Mouse (Mus musculus) adrenal gland, adult 18-20 months (tissue): ENCODE data around the gene Cdk14. TPM values are rescaled to one million over a fixed set of nuclear protein-coding genes. Genes with fewer than 3 reads are reported as not detected.

ENCODE experiments used
- DNase-seq, 2 experiments: peaks; one replicate each; pipeline ENCODE4 v3.0.0; 2021 to 2022; ENCODE audit warnings: low spot score in 2 of 2
- total RNA-seq, 2 experiments: library from RNA; stranded (reverse); gene quantifications; 1 replicate in 1 of 2; 2 replicates in 1 of 2; pipeline ENCODE4 v1.2.3; 2021

Gene Cdk14
- total RNA-seq, 2 experiments from 2014 or later, result 8.7 to 15.9 TPM

DNA sequence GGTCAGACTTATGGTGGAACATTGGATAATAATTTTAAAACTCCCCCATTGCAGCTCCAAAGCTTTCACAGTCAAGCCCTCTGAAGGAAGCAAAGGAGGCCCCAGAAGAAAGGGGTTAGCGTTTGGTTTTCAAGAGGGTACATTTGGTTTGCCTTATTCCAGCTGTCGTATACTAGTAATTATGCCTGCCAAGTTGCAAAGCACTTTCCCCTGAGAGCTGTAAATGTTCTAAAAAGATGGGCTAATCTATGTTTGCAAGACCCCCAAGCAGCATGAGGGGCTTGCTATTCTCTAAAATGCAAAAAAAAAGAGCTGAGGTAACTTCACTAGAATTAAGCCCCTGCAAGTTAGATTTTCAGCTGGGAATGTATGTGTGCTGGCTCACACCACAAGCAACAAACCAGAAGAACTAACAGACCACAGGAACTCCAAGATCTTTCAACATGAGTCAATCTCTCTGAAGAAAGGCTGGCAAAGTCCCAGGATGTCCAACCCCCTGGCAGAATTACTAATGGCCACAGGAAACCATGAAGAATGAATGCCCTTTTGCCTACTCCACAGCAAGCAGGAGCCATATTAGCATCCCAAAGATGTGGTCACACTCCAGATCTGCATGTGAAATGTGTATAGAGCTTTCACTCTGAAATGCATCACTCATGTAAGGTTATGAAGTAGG lies 99.5 kb downstream of the Cdk14 start:
- DNase-seq, result no peak

DNA sequence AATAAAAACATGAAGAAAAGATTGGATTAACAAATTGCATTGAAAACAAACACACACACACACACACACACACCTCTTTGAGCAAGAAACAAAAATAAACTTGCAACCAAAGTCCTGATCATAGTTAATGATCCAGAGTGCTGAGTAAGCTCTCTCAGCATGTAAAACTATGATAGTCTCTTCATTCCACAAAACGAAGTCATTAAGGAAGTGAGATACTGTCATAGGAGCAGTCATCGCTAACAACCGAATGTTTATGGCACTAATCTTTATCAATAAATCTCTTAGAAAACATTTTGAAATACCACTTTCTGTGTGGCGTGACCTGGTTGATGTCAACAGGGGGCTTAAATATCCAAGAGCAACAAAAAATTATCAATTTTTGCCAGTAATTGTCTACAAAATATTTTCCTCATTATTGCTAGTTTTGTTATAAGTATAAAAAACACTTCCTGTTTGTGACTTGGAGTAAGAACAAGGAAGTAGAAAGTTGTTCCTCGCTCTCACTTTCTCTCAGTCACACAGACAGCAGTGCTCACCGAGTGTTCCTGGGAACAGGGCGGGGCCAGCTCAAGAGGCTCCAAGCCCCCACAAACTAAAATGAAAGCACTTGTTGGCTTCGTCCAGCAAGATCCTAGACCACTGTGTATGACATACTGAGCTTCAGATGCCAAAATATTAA lies 100.1 kb downstream of the Cdk14 start:
- no peak for DNase-seq

DNA sequence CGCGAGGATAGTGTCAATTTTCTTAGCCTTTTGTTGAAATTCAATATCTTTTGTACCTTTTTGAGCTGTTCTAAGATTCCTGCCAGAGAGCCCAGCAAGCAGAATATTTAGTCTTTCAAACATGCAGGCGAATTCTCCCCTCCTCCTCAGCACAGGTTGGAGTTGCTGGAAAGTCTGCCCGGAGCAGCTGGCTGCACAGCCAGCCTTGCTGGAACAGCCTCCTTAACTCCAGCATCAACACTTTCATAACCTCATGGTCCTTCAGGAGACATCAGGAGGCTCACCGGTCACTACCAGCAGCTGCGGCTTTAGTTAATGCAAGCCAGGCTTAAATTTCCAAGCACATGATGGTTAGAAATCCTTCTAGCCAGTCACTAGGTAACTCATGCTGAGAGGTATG lies 105.8 kb downstream of the Cdk14 start:
- no peak for DNase-seq

DNA sequence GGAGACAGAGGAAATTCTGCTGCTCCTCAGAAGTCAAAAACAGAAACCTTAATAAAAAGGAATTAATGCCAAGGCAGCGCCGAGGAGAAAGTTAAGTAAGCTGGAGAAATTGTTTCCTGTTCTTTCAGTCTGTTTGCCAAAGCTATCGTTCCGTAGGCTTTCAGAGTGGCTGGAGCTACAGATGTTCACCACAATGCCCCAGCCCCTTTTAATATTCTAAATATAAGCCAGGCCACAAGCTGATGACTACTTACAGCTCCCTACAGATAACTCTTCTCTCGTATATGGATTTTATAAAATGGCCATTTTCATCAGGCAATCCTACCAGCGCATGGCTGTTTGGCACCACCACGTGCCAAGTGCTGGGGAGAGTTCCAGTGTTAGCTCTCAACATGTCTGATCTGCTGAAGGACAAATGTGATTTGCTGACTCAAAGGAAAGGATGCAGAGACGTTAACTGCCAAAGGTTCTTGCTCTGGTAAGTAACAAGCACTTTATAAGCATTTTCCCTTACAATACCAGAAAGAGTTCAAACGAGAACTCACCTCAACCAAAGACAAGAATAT lies 106.8 kb downstream of the Cdk14 start:
- DNase-seq, result no peak

DNA sequence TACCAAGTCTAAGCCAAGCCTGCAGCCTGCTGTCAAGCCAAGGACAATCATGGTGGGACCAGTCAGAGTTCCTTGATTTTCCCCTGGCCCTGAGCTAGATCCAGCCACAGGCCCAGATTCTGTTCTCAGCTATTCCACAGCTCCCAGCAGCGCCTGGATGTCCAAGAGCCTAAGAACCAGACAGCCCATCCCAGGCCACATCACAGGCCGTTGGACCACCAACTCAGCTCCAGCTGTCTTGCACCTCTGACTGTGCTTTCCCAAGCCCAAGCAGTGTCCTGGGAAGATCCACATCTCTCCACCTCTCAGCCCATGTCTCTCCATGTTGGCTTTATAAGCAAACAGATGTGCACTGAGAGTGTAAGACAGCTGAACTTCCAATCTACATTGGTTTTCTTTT lies 114.8 kb downstream of the Cdk14 start:
- DNase-seq, result no peak

DNA sequence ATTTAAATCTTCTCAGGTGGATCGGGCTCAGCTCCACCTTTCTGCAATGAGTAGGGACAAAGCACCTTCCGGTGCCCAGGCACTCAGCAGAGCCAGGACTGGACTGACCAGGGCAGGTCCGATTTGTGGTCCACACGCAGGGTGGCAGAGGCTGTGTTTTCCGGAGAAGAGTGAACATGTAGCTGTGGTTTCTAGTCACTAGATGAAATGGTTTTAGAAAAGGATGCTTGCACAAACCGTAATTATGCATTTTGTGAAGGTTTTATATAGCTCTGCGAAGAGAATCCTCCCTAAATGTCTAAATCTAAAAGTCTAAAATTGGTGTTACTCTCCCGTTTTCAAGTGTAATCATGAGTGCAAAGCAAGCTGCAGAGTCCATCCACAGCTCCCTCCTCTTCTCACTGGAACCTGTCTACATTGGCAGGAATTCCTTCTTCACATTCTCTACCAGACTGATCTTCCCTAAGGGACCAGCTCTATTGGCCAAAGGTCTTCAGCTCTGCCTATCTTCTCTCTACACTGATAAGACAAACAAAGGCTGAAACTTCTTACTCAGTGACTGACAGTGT lies 116.9 kb downstream of the Cdk14 start:
- DNase-seq, result no peak

DNA sequence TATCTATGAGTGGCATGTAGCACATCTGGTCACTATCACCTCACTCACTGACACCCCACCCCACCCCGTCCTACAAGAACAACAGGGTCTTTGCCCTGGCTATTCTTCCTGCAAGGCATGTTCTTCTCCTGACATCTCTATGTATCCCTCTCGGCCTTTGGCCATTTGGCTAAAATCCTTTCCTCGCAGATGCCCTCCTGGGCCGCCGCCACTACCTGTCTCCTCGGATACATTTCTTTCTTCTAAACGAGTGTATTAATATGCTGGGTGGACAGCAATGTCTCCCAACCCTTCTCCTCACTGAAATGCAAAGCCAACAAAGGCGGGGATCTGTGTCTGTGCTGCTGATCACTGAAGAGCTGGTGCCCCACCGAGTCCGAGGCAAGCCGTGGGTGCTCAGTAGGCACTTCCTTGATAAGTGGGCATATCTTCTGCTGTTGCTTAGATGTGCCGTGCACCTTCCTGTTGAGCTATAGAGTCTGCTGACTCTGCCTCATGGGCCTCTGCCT lies 118.5 kb downstream of the Cdk14 start:
- DNase-seq, result no peak

DNA sequence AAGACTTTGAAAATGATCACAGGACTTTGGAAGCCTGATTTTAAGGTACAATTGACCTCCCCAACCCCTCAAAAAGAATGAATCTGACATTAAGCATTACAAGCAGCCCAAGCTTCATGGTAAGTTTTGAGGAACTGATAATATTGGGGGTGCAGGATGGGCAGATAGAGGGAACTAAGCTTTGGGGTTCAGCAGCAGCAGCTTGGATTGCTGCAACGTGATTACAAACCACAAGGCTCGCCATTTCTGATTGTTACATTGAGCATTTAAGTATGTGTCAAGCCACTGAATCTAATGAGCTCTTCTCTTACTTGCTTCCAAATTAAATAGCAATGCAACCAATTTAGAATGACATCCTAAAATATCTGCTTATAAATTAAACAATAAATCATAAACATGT lies 119.1 kb downstream of the Cdk14 start:
- no peak for DNase-seq

DNA sequence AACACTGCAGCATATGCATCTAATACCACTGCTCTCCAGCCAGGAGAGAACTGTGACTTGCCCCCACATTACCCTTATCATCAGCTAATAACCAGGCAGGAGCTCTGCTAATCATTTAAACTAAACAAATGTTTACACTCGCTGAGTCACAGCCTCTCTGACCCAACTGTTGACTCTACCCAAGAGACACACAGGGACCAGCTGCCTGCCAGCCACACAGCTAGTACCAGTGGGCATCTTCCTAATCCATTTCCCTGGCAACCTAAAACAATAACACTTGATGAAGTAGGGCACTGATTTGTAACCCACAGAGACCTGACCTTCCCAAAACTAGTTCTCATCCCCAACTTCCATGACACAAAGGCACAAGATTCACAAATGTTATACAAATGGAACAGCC lies 119.8 kb downstream of the Cdk14 start:
- DNase-seq, result no peak

DNA sequence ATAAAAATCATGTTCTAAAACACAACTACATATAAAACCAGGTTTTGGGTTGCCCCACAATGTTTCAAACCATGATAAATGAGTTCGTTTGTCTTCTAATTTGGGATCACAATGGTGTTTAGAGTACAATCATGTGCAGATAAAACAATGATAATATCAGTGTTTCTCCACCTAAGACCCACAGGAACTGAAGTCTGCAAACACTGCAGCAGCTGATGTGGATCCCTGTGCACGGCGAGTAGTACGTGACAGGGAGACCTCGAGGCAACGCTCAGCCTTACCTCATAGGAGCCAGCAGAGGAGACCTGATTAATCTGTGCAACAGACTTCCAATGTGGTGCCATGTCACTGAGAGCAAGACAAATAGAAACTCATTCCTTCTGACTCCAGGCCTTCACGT lies 122.9 kb downstream of the Cdk14 start:
- DNase-seq, result no peak

DNA sequence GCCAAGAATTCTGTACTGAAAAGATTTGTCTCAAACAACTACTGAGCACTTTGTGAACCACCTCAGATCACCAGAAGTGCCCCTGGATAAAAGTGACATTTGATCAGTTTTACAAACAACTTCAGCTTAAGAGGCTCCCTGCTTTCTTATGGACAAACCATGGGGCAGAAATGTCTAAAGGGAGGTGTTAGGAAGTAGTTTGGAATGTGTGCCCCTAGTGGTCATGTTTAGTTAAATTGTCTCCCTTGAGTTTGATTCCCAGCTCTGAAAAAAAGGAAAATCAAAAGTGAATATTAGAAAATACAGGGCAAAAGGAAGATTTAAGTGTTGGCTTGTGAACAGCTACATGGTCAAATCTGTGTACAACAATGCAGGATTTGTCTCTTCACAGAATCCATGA lies 123.3 kb downstream of the Cdk14 start:
- DNase-seq, result no peak

DNA sequence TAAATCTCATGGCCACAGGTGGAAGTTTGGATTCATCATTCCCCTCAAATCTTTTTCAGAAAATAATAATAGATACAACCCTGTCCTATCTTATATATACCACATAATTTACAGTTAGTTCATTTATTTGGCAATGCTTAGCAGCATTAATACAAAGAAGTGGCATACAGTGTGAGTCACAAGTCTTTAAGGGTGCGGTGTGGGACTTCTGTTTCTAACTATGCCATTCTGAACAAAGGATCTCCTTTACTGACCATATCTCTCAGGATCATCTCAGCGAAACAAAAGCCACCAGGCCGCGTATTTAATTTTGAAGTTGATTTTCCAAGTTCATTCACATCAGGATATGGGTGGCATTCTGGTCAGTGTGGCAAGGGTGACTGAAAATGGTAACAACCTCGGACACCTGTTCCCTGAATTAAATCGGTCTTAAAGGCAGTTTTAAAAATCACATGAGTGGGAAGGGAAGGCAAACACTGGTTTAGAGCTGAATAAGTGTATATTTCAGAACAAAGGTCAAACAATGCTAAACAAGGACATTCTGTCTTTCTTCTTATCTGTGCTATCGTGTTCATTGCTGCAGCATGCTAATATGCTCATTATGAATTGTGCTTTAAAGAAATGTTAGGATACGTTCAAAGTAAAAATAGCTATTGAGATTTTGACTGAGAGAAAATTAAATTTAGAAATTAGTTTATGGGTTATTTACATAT lies 127.1 kb downstream of the Cdk14 start:
- DNase-seq, result no peak

DNA sequence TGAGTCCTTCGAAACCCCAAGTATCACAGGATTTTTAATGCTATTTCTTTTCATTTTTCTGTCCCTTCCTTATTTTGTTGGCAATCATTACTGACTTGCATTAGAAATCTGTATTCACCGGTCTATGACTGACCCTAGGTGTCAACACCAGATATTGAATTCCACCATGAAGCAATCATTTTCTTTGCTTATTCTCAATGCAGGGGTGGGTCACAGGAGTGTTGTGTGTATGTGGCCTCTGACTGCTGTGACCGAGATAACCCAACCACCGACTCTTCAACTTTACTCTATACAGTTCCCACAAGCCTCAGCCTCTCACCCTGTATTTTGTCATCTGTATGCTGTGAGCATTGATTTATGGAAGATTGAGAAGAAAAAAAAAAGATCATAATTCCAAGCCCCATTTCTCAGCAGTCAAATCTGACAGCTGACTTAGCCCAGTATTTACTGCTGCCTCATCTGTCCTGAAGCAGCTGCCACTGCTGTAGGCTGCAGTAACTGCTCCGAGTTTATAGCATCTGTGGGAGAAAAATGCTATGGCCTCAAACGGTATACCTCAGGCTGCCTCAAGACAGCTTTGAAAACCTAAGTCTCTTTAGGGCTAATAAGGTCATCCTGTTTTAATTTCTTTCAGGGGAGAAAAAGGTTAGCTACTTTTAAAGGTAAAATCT lies 128.7 kb downstream of the Cdk14 start:
- DNase-seq, result no peak

DNA sequence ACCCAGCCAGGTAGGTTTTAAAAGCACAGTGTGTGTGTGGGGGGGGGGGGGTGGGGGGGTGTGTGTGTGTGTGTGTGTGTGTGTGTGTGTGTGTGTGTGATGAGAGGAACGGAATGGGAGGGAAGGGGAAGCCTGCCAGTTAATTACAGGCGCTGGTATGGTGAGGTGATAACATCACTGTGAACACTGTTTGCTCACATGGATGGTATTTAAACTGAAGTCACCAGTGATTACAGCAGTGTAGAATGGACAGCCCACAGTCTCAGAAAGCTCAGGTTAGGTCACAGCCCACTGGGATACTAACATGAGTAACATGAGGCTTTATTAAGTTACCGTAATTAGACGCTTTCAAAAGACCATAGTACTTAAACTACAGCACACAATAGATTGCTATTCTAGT lies 129.4 kb downstream of the Cdk14 start:
- no peak for DNase-seq

DNA sequence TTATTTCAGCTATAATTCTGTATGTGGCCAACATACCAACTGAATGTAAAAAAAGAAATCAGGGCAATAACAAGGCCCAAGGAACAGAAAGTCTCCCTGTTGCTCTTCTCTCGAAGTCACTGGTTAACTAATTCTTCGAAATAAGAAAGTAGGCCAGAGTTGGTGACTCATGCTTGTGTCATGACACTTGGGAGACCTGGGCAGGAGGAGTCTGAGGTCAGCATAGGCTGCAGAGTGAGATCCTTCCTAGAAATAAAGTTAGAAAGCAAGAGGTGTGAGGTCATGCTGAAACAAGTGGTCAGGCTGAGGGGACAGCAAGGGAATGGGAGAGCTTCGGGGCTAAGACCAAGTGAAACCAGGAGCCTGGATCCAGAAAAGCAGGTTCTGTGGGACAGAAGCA lies 134.2 kb downstream of the Cdk14 start:
- no peak for DNase-seq

DNA sequence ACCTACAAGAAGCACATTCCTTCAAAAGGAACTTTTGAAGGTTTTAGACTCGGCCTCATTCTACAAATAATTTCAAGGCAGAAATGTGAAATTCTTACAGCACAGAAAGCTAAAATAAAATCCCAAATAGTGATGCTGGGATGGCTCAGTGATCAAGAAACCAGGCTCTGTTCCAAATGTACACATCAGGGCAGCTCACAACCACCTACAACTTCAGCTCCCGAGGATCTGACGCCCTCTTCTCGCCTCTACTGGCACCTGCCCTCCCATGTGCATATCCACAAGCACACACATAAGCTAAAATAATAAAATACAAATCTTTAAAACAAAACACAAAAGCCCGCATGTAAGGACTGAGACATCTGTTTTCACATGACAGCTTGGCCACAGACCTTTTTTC lies 135.6 kb downstream of the Cdk14 start:
- no peak for DNase-seq

DNA sequence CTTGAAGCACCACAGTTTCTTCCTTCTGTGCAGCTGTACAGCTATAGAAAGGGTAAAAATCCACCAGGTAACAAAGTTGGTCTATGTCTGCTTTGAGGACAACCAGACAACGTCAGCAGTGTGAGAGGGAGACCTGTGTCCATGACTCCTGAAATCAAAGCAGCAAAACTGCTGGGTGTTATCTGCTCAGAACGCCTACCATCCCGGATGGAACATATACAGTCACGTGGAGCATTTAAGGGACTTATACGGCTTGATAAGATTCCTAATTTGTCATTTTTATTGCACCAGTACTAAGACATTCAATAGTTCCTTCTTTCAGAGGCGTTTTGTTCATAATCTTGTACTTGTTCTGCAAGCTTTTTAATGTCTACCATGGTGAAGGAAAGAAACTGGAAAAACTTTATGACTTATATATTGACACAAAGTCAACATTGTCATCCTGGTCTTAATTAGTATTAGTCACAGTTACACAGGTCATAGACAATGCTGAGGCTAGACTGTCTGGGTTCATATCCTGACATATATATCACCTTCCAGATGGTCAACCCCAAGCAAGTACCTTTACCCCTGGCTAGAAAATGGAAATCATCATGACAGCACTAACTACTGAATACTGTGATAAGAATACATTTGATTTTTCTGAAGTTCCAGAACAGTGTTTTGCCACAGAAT lies 136.2 kb downstream of the Cdk14 start:
- no peak for DNase-seq

DNA sequence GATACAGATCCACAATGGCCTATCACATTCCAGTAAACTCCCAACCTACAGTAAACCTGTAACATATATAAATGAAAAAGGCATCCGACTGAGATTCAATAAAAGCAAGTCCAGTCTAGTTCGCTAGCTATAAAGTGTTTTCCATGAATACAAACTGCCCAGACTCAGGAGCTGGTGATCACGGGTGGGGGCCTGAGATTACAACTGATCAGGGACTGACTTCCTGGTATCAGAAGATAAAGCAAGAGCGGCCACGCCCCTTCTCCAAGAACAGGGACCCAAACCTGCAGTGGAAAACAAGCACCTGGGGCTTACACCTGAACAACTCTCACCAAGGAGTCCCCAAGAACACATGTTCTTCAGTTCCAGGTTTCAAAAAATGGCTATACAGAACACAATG lies 137.7 kb downstream of the Cdk14 start:
- no peak for DNase-seq

DNA sequence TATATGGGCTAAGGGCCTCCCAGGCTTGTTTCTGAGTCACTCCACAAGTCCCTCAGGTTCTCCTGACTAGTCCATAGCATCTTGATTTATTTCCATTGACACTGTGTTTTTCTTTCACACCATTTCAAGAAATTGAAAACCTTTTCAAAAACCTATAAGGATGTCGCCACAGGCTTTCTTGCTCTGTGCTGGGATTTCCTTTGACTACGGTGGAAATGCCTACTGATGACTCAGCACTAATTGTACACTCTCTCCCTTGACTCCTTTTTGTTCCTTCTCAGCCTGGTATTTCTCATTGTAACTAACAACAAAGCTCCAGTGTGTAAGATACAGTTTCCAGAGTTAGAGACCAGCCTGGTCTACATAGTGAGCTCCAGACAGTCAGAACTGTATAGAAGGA lies 144.8 kb downstream of the Cdk14 start:
- no peak for DNase-seq

DNA sequence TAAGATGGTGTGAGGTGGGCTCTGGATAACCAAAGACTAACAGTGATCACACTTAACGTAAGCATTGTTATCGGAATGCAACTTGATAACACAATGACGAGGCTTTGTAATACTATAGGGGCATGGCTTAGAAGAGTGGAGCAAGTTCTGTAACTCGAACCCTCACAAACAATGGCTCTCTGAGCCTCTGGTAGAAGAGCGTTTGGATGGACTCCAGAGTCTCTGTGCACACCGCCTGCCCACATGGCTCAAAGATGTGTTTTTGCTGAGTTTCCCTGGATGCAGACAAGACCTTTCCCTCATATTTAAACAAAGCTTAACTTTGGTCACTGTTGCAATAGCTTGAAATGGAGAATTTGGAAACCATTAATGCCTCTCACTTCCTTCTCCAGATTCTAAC lies 145.8 kb downstream of the Cdk14 start:
- DNase-seq, result no peak

DNA sequence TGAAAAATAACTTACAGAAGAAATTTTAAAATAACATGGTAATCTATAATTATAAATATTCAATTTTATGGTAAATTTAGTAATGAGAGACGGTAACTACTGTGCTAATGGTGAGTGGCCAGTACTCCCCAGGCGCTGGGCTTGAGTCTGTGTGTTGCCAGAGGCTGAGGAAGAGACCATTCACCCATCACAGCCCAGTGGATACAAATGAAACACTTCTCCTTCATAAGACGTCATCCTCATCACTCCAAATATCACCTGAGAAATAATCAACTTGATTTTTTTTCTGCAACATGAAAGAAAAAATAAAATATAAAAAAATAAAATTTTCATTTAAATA lies 153.4 kb downstream of the Cdk14 start:
- DNase-seq, result no peak
